Mouse (Mus musculus) hindbrain, embryonic 12.5 days (tissue): ENCODE data around the gene Stx18. TPM values are rescaled to one million over a fixed set of nuclear protein-coding genes. Genes with fewer than 3 reads are reported as not detected.
A peak's percentile ranks its signal among the peaks of the same experiment; 100 is the strongest.

Source experiments
- ATAC-seq: fragments of 200-750 bp; cut with Nextera tagmentation; 2 replicates; pipeline ENCODE4 v1.8.0; 2017; ENCODE audit warnings: moderate TSS enrichment; ENCODE audit not compliant: low FRiP score
- H3K27ac ChIP-seq: fragments of 300-500 bp; sonication (generic); 2 replicates; pipeline ENCODE4 v1.5.1; 2016; ENCODE audit warnings: mild to moderate bottlenecking
- H3K27me3 ChIP-seq: fragments of 300-500 bp; sonication (generic); 2 replicates; pipeline ENCODE4 v1.6.1; 2016; ENCODE audit warnings: mild to moderate bottlenecking
- H3K36me3 ChIP-seq: fragments of 300-500 bp; sonication (generic); 2 replicates; pipeline ENCODE4 v1.6.1; 2016; ENCODE audit warnings: mild to moderate bottlenecking
- H3K4me1 ChIP-seq: fragments of 300-500 bp; sonication (generic); 2 replicates; pipeline ENCODE4 v1.6.1; 2016
- H3K4me2 ChIP-seq: fragments of 300-500 bp; sonication (generic); replicated peaks from 2 replicates; pipeline ENCODE4 v1.6.1; 2016; ENCODE audit warnings: mild to moderate bottlenecking
- H3K4me3 ChIP-seq: fragments of 300-500 bp; sonication (generic); 2 replicates; pipeline ENCODE4 v1.5.1; 2016; ENCODE audit warnings: mild to moderate bottlenecking
- H3K9ac ChIP-seq: fragments of 300-500 bp; sonication (generic); 2 replicates; pipeline ENCODE4 v1.6.1; 2016; ENCODE audit warnings: mild to moderate bottlenecking, moderate library complexity
- H3K9me3 ChIP-seq: fragments of 300-500 bp; sonication (generic); replicated peaks from 2 replicates; pipeline ENCODE4 v1.6.1; 2016; ENCODE audit warnings: mild to moderate bottlenecking
- WGBS: fragments of 180-500 bp; shearing (Covaris S2); methylation state at CpG from one replicate; pipeline ENCODE4 v1.1.7; 2016; 5-methylcytosine and 5-hydroxymethylcytosine counted together
- polyA plus RNA-seq: library from polyadenylated mRNA; unstranded; fragments of >200 nt; fragmentation: Nextera tagmentation; extraction: Ambion mirVana; gene quantifications from 2 replicates; pipeline ENCODE4 v1.2.1, GENCODE M21; 2016

Stx18 gene
- polyA plus RNA-seq, 1 experiment from 2014 or later = 42.3 TPM

DNA sequence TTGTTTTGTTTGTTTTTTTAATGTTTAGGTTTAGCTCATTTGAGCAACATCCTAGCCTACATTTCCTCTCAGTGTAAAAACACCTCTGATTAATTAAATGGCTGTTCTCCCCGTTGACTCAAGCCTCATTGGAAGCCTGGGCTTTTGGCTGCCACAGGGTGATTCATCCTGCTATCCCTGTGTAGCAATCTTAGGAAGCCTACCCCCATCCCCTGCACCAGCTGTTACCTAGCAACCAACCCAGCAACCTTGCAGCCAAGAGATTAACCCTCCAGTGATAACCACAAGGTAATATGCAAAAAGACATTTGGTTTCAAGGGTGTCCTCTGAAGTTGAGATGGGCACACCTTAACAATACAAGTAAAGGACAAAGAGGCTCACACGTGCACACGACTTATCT lies 112.7 kb downstream of the Stx18 start:
- ATAC-seq = no peak; the same call in 1 of the 2 replicates
- no peak overlapping the region; the same call in 1 of the 2 replicates for H3K4me2 ChIP-seq

DNA sequence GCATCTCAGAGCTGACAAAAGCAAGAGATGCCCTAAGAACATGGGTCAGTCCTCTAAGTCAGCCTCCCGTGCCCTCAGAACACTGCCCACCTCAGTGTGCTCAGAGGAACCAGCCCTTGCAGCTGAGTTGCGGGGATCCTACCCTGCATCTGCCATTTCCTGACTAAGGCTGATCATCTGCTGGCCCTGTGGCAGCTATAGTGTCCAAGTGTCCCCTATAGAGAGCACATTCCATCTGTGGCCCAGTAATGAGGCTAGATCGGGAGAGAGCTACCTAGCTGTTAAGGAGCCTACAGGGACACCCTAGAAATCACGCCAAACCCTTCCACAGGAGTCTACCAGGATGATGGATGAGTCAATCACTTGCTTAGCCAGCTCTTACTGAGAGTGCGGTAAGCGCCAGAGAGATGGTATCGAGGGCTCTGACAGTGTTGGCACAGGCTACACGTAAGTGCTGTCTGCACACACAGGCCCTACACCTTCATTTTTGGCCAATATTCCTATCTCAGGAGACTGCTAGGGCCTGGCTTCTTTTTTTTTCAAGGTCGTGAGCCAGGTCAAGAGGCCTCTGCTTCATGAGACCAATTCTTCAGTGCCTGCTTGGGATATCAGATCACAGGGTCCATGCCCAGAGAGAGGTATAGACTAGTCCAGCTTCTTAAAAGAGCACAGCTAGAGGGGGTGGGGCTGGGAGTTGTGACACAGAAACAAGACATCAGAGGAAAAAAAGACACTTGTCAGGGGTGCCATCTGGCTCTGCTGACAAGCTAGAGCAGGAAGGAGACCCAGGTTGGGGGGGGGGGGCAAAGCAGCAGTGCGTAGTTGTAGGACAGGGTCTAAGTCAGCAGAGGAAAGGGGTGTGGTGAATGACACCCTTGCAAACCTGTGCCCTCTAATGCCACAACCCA lies 113.9 kb downstream of the Stx18 start:
- Histone ChIP-seq H3K27ac (no peak overlapping the region), H3K9ac (no peak overlapping the region), H3K36me3 (peaks cover 96% of the 10 kb centered on the region), H3K4me1 (peaks cover 66% of the 10 kb centered on the region), H3K27me3 (no peaks in the 10 kb centered on the region), H3K9me3 (no peaks in the 10 kb centered on the region), H3K4me2 (peak overlapping the region; percentile 8; the same call in 1 of the 2 replicates), H3K4me3 (no peak overlapping the region)
- WGBS = 84% methylated on average over 10 of the region's 10 CpGs
- no peak for ATAC-seq

More for the DNA sequence above, 112.7 kb downstream of the Stx18 start:
- no peak overlapping the region for H3K4me3 ChIP-seq
- H3K9ac ChIP-seq = no peak overlapping the region
- no peak overlapping the region for H3K27ac ChIP-seq
- H3K9me3 ChIP-seq = no peaks in the 10 kb centered on the region
- H3K4me1 ChIP-seq = peaks cover 54% of the 10 kb centered on the region
- H3K27me3 ChIP-seq = no peaks in the 10 kb centered on the region
- peaks cover 92% of the 10 kb centered on the region for H3K36me3 ChIP-seq
- 68% methylated on average over 3 of the region's 3 CpGs for WGBS

DNA sequence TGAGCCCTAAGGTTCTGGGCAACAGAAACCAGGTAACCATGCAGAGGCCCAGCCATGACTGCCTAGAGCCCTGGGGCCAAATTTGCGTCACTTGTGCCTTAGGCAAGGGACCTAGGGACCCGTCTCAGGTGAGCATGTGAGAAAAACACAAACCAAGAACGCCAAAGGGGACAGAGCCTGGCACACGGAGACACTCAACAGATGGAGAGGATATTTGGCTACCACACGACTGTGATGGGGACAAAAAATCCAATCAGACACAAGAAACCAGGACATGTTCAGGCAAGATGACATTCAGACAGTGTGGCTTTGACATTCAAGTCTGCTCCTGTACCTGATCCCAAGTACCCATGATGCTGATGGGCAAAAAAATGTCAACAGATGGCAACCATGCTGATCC lies 115.1 kb downstream of the Stx18 start:
- peak overlapping the region; percentile 5 for H3K4me2 ChIP-seq
- no peaks in the 10 kb centered on the region for H3K27me3 ChIP-seq
- H3K27ac ChIP-seq = 0 out of 2 replicates have a peak overlapping the region, but pooled peaks have one; percentile 12
- no peak overlapping the region for H3K9ac ChIP-seq
- ATAC-seq = no peak
- no peaks in the 10 kb centered on the region for H3K9me3 ChIP-seq
- 94% methylated on average over 5 of the region's 5 CpGs for WGBS
- peaks cover 87% of the 10 kb centered on the region for H3K36me3 ChIP-seq
- no peak overlapping the region for H3K4me3 ChIP-seq
- H3K4me1 ChIP-seq = peaks cover 71% of the 10 kb centered on the region

DNA sequence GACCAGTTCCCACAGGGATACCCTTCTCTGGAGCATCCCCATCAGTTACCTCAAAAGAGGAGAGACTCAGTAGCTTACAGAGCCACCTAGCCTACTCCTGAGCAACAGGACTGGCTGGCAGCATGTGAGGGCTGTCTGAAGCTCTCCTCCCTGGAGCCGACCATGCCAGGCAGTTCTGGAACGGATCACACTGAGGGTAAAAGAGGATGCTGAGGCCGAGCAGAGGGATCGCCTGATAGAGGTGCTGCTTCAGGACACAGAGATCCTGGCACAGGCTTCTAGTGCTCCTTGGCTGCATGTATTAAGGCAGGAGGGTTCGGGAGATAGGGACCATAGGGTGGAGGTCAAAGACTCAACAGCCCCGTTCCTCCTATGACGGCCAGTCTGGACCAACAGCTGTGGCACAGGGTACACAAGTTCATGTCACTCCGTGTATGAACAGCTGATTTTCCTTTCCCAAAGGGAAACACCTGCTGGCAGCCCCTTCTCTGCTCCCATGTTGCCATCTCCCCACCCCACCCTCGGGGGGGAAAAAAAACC lies 119.0 kb downstream of the Stx18 start:
- H3K27me3 ChIP-seq = peaks cover 14% of the 10 kb centered on the region; the same call in 1 of the 2 replicates
- H3K4me1 ChIP-seq = peaks cover 58% of the 10 kb centered on the region
- no peak for ATAC-seq
- 55% methylated on average over 9 of the region's 9 CpGs for WGBS
- H3K9me3 ChIP-seq = no peaks in the 10 kb centered on the region
- H3K4me3 ChIP-seq = peak overlapping the region; percentile 87
- peaks cover 50% of the 10 kb centered on the region for H3K36me3 ChIP-seq
- H3K4me2 ChIP-seq = peak overlapping the region; percentile 69
- H3K9ac ChIP-seq = peak overlapping the region; percentile 97
- H3K27ac ChIP-seq = peak overlapping the region; percentile 93; the same call in 1 of the 2 replicates

DNA sequence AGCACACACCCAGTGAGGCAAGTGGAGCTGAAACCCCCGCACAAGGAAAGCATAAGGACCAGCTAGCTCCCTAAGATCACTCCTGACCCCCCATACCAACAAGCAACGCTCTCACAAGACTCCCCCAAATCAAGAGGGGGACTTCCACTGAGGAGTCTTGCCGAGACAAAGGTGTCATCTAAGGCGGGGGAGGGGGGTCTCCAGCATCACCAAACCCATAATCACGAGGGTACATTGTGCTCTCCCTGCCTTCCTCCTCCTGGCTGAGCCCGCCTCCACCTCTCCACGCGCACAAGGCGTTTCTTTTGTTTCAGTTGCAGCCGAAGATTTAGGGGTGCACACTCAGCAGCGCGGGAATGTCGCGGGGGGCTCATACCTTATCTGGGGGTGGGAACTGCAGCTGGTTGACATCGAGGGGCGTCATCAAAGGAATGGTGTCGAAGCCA lies 120.0 kb downstream of the Stx18 start:
- peak; percentile 53 for ATAC-seq
- Histone ChIP-seq H3K4me3 (peak overlapping the region; percentile 87), H3K4me2 (peak overlapping the region; percentile 69), H3K9ac (peak overlapping the region; percentile 97), H3K36me3 (peaks cover 40% of the 10 kb centered on the region), H3K27ac (peak overlapping the region; percentile 93), H3K27me3 (peaks cover 14% of the 10 kb centered on the region; the same call in 1 of the 2 replicates), H3K4me1 (peaks cover 48% of the 10 kb centered on the region), H3K9me3 (no peaks in the 10 kb centered on the region)
- 2% methylated on average over 17 of the region's 17 CpGs for WGBS

DNA sequence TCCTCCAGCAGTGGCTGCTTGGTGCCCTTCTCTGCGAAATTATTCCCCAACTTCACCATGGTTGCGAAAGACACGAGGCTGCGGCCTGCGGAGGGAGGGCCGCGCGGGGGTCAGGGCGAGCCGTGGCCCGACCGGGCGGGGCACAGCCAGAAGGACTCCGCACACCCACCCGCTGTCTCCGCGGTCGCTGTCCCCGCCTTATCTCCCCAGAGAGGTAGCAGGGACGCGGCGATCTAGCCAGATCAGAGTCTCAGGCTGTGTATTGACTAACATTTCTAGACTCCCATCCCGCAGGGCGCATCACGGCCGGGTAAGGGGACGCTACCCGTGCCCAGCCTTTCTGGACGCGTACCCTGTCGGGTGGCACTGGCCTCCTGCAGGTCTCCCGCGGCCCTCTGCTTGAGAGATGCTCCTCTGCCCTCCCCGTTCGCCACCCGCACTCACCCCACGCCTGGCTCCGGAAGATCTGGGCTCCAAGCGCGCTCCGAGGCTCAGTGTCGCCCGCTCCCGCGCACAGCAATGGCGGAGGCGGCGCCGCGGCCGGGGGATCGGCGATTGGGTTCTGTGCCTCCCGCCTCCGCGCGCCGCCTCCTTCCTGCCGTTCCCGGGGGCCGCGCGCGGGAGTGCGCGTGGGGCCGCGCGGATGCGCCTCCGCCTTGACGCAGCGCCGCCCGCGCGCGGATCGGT lies 120.5 kb downstream of the Stx18 start:
- Histone ChIP-seq H3K36me3 (peaks cover 35% of the 10 kb centered on the region), H3K27me3 (peaks cover 14% of the 10 kb centered on the region; the same call in 1 of the 2 replicates), H3K4me2 (peak overlapping the region; percentile 69), H3K27ac (peak overlapping the region; percentile 93), H3K4me1 (peaks cover 43% of the 10 kb centered on the region), H3K9ac (peak overlapping the region; percentile 97), H3K9me3 (no peaks in the 10 kb centered on the region), H3K4me3 (peak overlapping the region; percentile 87)
- ATAC-seq = peak; percentile 80
- WGBS = under 1% methylated on average over 69 of the region's 79 CpGs

DNA sequence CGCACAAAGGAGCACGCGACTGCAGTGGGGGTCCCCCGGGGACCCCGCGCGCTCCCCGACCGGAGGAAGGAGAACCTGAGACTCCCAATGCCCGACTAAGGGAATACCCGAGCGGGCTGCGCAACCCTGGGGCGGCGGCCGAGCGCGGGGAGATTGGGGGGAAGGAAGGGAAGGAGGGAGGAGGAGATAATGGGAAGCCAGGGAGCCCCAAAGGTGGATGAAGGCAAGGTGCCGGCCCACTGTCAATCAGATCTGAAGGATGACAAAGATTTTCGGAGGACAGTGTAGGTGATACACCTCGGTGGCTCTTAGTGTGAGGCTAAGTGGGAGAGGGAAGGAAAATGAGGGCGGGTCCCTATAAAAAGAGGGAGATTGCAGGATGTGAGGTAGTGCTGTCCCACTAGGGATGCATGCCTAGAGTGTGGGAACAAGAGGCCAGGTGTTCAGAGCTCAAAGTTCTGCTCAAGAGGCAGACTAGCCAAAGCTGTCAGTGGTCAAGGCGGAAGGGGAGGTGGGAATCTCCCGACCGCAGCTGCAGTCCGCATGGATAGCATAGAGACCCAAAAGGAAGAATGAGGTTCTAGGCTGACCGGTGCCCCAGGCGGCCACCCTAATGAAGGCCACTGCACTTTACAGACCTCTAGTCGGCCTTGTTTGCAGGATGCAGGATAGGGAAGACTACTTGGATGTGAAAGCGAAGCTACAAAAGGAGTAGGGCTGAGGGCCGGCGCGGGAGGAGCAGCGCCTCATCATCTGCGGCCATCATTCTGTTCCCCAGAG lies 121.3 kb downstream of the Stx18 start, which contains the start of gene Nsg1:
Nsg1 (minus strand) TSS at position 274 of the 780 bp plus-strand sequence.
- Histone ChIP-seq H3K4me3 (peak within 1 kb of the TSS; percentile 87), H3K4me1 (peaks cover 35% of the 10 kb centered on the region), H3K9ac (peak within 1 kb of the TSS; percentile 97), H3K4me2 (peak within 1 kb of the TSS; percentile 69), H3K27ac (peak within 1 kb of the TSS; percentile 93), H3K27me3 (peaks cover 14% of the 10 kb centered on the region; the same call in 1 of the 2 replicates), H3K9me3 (no peaks in the 10 kb centered on the region), H3K36me3 (peaks cover 27% of the 10 kb centered on the region)
- 6% methylated on average over 35 of the region's 35 CpGs for WGBS
- ATAC-seq = peak; percentile 62

DNA sequence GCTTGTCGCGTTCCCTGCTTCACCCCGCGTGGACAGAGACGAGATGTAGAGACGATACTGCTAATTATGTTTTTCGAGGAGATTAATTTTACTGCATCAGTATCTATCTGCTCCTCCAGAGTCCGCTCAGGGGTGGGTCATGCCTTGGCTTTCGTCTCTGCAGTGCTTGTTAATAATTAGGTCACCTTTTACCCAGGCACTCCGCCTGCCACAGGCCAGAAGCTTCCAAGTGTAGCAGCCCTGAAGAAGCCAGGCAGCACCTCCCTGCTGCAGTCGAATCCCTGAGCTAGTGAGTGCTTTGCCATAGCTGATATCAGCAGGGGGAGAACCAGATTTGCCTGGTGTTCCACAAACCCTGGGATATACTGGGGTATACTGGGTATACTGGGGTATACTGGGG lies 130.0 kb downstream of the Stx18 start:
- no peaks in the 10 kb centered on the region for H3K27me3 ChIP-seq
- H3K36me3 ChIP-seq = no peaks in the 10 kb centered on the region
- no peak overlapping the region for H3K27ac ChIP-seq
- H3K4me3 ChIP-seq = no peak overlapping the region
- H3K9ac ChIP-seq = no peak overlapping the region
- WGBS = 81% methylated on average over 11 of the region's 11 CpGs
- no peaks in the 10 kb centered on the region for H3K9me3 ChIP-seq
- H3K4me2 ChIP-seq = no peak overlapping the region
- no peaks in the 10 kb centered on the region for H3K4me1 ChIP-seq
- no peak for ATAC-seq

DNA sequence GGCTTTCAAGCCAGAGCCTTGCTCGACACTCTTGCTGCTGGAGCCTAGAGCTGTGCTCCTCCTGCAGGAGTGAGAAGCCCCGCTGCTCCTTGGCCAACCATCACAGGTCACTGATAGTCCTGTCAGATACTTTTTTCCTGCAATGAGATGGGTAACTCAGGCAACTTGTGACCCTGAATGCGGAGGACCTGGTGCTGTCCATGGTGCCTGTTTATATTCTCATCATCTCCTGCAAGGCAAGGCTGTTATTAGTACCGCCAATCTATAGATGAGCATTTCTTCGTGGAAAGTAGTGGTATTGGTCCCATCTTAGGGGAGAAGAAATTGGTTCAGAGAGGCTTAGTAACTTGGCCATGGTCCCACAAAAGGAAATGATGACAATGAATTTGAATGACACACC lies 135.2 kb downstream of the Stx18 start:
- Histone ChIP-seq H3K4me1 (no peaks in the 10 kb centered on the region), H3K9me3 (no peaks in the 10 kb centered on the region), H3K4me2 (no peak overlapping the region), H3K27ac (no peak overlapping the region), H3K9ac (no peak overlapping the region), H3K4me3 (no peak overlapping the region), H3K36me3 (no peaks in the 10 kb centered on the region), H3K27me3 (no peaks in the 10 kb centered on the region)
- WGBS = 61% methylated on average over 5 of the region's 5 CpGs
- no peak for ATAC-seq

DNA sequence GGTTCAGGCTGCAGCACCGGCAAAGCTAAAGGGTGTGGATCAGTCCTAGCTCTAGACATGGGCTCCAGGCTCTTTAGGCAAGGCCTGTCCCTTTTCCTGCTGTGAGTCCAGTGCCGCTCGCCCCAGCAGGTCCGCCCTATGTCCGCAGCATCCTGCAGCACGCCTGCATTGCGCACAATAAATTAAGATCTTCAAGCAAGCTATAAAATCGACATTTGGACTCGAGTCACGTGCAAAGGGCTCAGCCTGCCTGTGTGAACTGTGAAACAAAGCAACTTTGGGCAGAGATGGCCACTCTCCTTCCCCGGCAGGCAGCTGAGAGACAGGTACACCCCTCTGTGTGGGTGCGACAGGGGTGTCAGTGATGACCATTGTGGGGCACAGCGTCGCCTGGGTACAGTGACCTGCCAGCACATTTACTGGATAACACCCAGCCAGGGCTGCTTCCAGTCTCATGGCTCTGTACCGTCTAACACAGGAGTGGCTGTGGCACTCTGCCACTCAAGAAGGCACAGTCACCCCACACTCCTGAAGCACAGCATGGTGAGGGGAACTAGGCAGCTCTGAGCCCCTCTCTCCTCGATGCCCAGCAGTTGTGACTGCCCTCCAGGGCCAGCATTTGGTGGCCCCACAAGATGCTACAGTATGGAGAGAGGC lies 135.8 kb downstream of the Stx18 start:
- Histone ChIP-seq H3K27ac (no peak overlapping the region), H3K27me3 (no peaks in the 10 kb centered on the region), H3K9ac (no peak overlapping the region), H3K4me3 (no peak overlapping the region), H3K4me2 (no peak overlapping the region), H3K36me3 (no peaks in the 10 kb centered on the region), H3K9me3 (no peaks in the 10 kb centered on the region), H3K4me1 (no peaks in the 10 kb centered on the region)
- 85% methylated on average over 16 of the region's 16 CpGs for whole genome bisulfite sequencing
- no peak for ATAC-seq

DNA sequence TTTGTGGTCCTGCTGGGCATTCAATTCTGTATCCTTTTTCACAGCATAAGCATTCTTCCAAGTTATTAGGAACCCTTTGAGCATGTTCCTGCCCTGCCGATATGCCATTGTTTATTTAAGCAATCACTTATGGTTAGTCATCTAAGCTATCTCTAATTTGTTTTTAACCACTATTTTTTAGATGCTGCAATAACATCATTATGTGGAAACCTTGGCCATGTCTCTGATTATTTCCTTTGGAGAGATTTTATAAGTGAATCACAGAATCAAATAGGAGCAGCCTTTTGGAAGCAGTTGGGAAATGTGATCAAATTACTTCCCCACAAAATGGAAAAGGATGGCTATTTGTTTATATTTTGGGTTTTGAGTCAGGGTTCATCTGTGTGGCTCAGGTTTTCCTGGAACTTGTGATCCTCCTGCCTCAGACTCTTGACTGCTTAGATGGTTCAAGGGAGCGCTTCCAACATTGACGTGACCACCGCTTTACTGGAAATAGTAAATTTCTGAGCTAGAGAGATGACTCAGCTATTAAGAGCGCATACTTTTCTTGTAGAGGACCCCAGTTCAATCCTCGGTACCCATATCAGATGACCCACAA lies 146.2 kb downstream of the Stx18 start:
- WGBS = 87% methylated on average over 6 of the region's 6 CpGs
- H3K27me3 ChIP-seq = no peaks in the 10 kb centered on the region
- no peaks in the 10 kb centered on the region for H3K4me1 ChIP-seq
- no peak overlapping the region for H3K27ac ChIP-seq
- H3K4me2 ChIP-seq = no peak overlapping the region
- H3K4me3 ChIP-seq = no peak overlapping the region
- ATAC-seq = no peak
- no peaks in the 10 kb centered on the region for H3K9me3 ChIP-seq
- no peak overlapping the region for H3K9ac ChIP-seq
- no peaks in the 10 kb centered on the region for H3K36me3 ChIP-seq
